Mouse (Mus musculus) ES-E14 (cell line): ENCODE results near the gene Fryl. TPM values are rescaled to one million over a fixed set of nuclear protein-coding genes. Genes with fewer than 3 reads are reported as not detected.
A peak's percentile ranks its signal among the peaks of the same experiment; 100 is the strongest.

Source experiments
- DNase-seq: peaks from one replicate; pipeline ENCODE4 v3.0.0-alpha.2; 2013; ENCODE audit warnings: low read depth, low spot score
- H3K27ac ChIP-seq: 2 replicates; pipeline ENCODE4 v1.5.1; 2012; ENCODE audit warnings: low read depth, mild to moderate bottlenecking, low read length, moderate library complexity, mixed read lengths; ENCODE audit not compliant: poor library complexity, insufficient read depth, severe bottlenecking
- H3K36me3 ChIP-seq: 2 replicates; pipeline ENCODE4 v1.6.1; 2012; ENCODE audit warnings: mild to moderate bottlenecking, low read length, moderate library complexity, mixed read lengths; ENCODE audit not compliant: control insufficient read depth, poor library complexity, insufficient read depth, severe bottlenecking
- H3K4me1 ChIP-seq, 2 experiments: fragments of 150-350 bp in 1 of 2; sonication (generic) in 1 of 2; 2 replicates each; pipeline ENCODE4 v1.6.1; 2012; ENCODE audit warnings: low read length in 2 of 2, mild to moderate bottlenecking in 1 of 2, mixed read lengths in 1 of 2; ENCODE audit not compliant: control insufficient read depth in 2 of 2, insufficient read depth in 2 of 2, poor library complexity in 1 of 2
- H3K4me3 ChIP-seq, 2 experiments: fragments of 150-350 bp in 1 of 2; sonication (generic) in 1 of 2; 2 replicates each; pipeline ENCODE4 v1.5.1; 2012; ENCODE audit warnings: low read length in 2 of 2, low read depth in 1 of 2, mild to moderate bottlenecking in 1 of 2, mixed read lengths in 1 of 2; ENCODE audit not compliant: insufficient read depth in 1 of 2, poor library complexity in 1 of 2, severe bottlenecking in 1 of 2
- H3K9ac ChIP-seq: 2 replicates; pipeline ENCODE4 v1.6.1; 2012; ENCODE audit warnings: low read depth, mild to moderate bottlenecking, low read length, mixed read lengths; ENCODE audit not compliant: poor library complexity, insufficient read depth, severe bottlenecking
- H3K9me3 ChIP-seq: fragments of 150-350 bp; sonication (generic); 2 replicates; pipeline ENCODE4 v1.6.1; 2012; ENCODE audit warnings: low read depth, mild to moderate bottlenecking, low read length; ENCODE audit not compliant: control insufficient read depth, insufficient read depth
- CHD2 ChIP-seq: IDR thresholded peaks from 2 replicates; pipeline ENCODE4 v1.6.1; 2014; ENCODE audit warnings: mild to moderate bottlenecking, low read depth, low read length, inconsistent platforms
- HCFC1 ChIP-seq: IDR thresholded peaks from 2 replicates; pipeline ENCODE4 v1.6.1; 2012; ENCODE audit warnings: low read length, inconsistent platforms, borderline replicate concordance; ENCODE audit not compliant: insufficient read depth
- MAFK ChIP-seq: IDR thresholded peaks from 2 replicates; pipeline ENCODE4 v1.6.1; 2014; ENCODE audit warnings: mild to moderate bottlenecking, low read depth, low read length, inconsistent platforms; ENCODE audit not compliant: insufficient read depth
- ZC3H11A ChIP-seq: IDR thresholded peaks from 2 replicates; pipeline ENCODE4 v1.6.1; 2012; ENCODE audit warnings: low read depth, mild to moderate bottlenecking, inconsistent platforms, low read length, borderline replicate concordance
- ZNF384 ChIP-seq: IDR thresholded peaks from 2 replicates; pipeline ENCODE4 v1.6.1; 2012; ENCODE audit warnings: low read depth, low read length, inconsistent platforms
- in situ Hi-C, 2 experiments: fragments of 600-800 bp; cut with MboI; formaldehyde crosslinking; loops; one replicate each; pipeline ENCODE4 v1.15.1; 2025; ENCODE audit warnings: low sequenced_read_pairs in 2 of 2, inconsistent platforms in 1 of 2; ENCODE audit not compliant: unreplicated experiment in 2 of 2
- total RNA-seq: library from RNA; depleted of rRNA; stranded (reverse); fragments of 300-350 nt; gene quantifications from 2 replicates; pipeline ENCODE4 v1.2.3, GENCODE M21; 2012

Fryl gene
- total RNA-seq, 1 experiment: 53.3 TPM

GRCm38 (mm10) chr5:73191765-73192164, 64.7 kb downstream of the Fryl start:
- DNase-seq: no peak
- Histone ChIP-seq H3K4me3 (no peak overlapping the region), H3K27ac (no peak overlapping the region), H3K4me1 (peaks cover 5 to 18% of the 10 kb centered on the region in 2 experiments; a peak in 2 of 4 replicates), H3K9ac (no peak overlapping the region), H3K9me3 (no peaks in the 10 kb centered on the region), H3K36me3 (no peaks in the 10 kb centered on the region; the same call in 1 of the 2 replicates)
- in situ Hi-C loops: no loop called here
- TF ChIP-seq MAFK (no peak), ZC3H11A (no peak), CHD2 (no peak), ZNF384 (no peak), HCFC1 (no peak)

DNA sequence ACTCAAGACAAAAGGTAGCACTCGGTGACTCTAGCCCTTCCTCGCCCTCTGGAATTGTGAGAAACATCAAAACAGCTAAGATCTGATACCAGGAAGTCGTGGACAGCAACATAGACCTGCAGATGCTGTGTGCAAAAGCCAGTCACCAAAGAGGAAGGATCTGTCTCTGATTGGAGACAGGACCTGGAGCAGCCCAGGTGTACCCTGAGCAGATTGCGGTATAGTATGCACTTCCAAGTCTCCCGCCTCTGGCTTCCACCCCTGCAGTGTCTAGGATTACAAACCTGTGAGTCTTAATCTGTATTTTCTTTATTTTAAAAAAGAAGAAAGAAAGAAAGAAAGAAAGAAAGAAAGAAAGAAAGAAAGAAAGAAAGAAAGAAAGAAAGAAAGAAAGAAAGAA, 66.3 kb downstream of the Fryl start:
- Histone ChIP-seq H3K27ac (no peak overlapping the region), H3K9me3 (no peaks in the 10 kb centered on the region), H3K9ac (no peak overlapping the region), H3K4me3 (no peak overlapping the region), H3K36me3 (no peaks in the 10 kb centered on the region; the same call in 1 of the 2 replicates), H3K4me1 (peaks cover 5 to 18% of the 10 kb centered on the region in 2 experiments; a peak in 2 of 4 replicates)
- no peak for DNase-seq
- in situ Hi-C loops: no loop called here
- TF ChIP-seq HCFC1: no peak
- TF ChIP-seq CHD2: no peak
- TF ChIP-seq MAFK: no peak
- TF ChIP-seq ZC3H11A: no peak
- TF ChIP-seq ZNF384: no peak

GRCm38 (mm10) chr5:73189443-73190160, 66.8 kb downstream of the Fryl start:
- Histone ChIP-seq H3K4me3 (no peak overlapping the region), H3K4me1 (peaks cover 5 to 16% of the 10 kb centered on the region in 2 experiments; a peak in 2 of 4 replicates), H3K36me3 (no peaks in the 10 kb centered on the region; the same call in 1 of the 2 replicates), H3K27ac (no peak overlapping the region), H3K9me3 (no peaks in the 10 kb centered on the region), H3K9ac (no peak overlapping the region)
- TF ChIP-seq MAFK (peak; percentile 92), ZNF384 (no peak)
- DNase-seq: no peak
- in situ Hi-C loops: no loop called here

DNA sequence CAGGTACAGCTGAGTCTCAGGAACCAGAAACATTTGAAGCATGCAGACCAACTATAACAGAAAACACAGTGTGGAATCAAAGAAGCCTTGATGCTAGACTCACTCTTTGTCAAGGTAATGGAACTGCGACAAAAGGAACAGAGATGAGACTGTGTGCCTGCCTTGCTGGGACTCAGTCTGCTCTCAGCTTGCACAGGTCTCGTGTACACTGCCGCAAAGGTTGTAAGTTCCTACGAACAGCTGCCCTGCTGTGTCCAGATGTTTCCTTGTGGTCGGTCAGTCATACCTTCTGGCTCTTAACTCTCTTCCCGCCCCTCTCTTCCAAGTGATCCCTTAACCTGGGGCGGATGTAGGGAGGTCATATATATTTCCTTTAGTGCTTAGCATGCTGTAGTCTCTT, 67.8 kb downstream of the Fryl start:
- H3K27ac ChIP-seq: no peak overlapping the region
- no peak for DNase-seq
- H3K4me1 ChIP-seq: peaks cover 5 to 15% of the 10 kb centered on the region in 2 experiments; a peak in 2 of 4 replicates
- no peaks in the 10 kb centered on the region; the same call in 1 of the 2 replicates for H3K36me3 ChIP-seq
- TF ChIP-seq CHD2: no peak
- no peak for TF ChIP-seq ZC3H11A
- no peak for TF ChIP-seq MAFK
- TF ChIP-seq HCFC1: no peak
- TF ChIP-seq ZNF384: no peak
- H3K4me3 ChIP-seq: no peak overlapping the region
- H3K9me3 ChIP-seq: no peaks in the 10 kb centered on the region
- in situ Hi-C loops: no loop called here
- H3K9ac ChIP-seq: 0 out of 2 replicates have a peak overlapping the region, but pooled peaks have one; percentile 54

DNA sequence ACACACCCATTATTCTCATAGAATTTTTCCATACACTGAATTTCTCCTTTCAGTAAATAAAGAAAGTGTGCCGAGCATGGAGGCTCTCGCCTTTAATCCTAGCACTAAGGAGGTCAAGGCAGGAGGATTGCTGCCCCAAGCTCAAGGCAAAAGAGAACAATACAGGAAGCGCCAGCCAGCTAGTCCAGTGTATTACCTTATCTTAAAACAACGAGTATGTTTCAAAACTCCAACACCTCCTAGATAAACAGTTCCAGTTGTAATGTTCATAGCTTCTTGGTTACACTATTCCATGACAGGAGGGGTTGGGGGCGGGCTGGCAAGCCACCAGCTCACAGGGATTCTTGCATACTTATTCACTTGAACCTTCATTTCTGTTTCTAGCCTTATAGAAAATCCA, 68.3 kb downstream of the Fryl start:
- in situ Hi-C loops: no loop called here
- peaks cover 5 to 14% of the 10 kb centered on the region in 2 experiments; a peak in 2 of 4 replicates for H3K4me1 ChIP-seq
- H3K9ac ChIP-seq: no peak overlapping the region
- TF ChIP-seq MAFK (no peak), CHD2 (no peak), HCFC1 (no peak), ZNF384 (no peak), ZC3H11A (no peak)
- H3K4me3 ChIP-seq: no peak overlapping the region
- H3K27ac ChIP-seq: no peak overlapping the region
- no peak for DNase-seq
- no peaks in the 10 kb centered on the region for H3K9me3 ChIP-seq
- no peaks in the 10 kb centered on the region; the same call in 1 of the 2 replicates for H3K36me3 ChIP-seq
